Mouse (Mus musculus) left cerebral cortex, adult 2 months (tissue): ENCODE data around the gene Sigmar1. TPM values are rescaled to one million over a fixed set of nuclear protein-coding genes. Genes with fewer than 3 reads are reported as not detected.
"Not testable (repeated sequence)": the region's sequence is repeated elsewhere in the genome, so short reads cannot be mapped to it uniquely, and the experiment has no call there.

Source experiments
- DNase-seq, 2 experiments: peaks; one replicate each; pipeline ENCODE4 v3.0.0; 2021 to 2022; ENCODE audit warnings: low spot score in 2 of 2, mixed read lengths in 1 of 2; ENCODE audit errors: extremely low spot score in 1 of 2
- H3K27ac ChIP-seq: fragments of 200-600 bp; 2 replicates; pipeline ENCODE4 v1.8.1; 2022
- H3K4me3 ChIP-seq: fragments of 200-600 bp; 2 replicates; pipeline ENCODE4 v1.8.1; 2022
- CTCF ChIP-seq: fragments of 200-600 bp; IDR thresholded peaks from 2 replicates; pipeline ENCODE4 v1.8.1; 2022; ENCODE audit warnings: antibody characterized with exemption, mild to moderate bottlenecking, moderate library complexity
- intact Hi-C: fragments of 180-260 bp; cut with DNase I; formaldehyde crosslinking; loops from one replicate; pipeline ENCODE4 v1.15.1; 2025
- total RNA-seq, 2 experiments: library from RNA; stranded (reverse); gene quantifications; 2 replicates each; pipeline ENCODE4 v1.2.3; 2021

Sigmar1 gene
- total RNA-seq, 2 experiments from 2014 or later, result 58.0 to 58.9 TPM

GRCm38 (mm10) chr4:41698421-41699016 is 57.4 kb downstream of the Sigmar1 start:
- H3K4me3 ChIP-seq, DNase-seq, intact Hi-C loops, H3K27ac ChIP-seq: not testable (repeated sequence)

GRCm38 (mm10) chr4:41696930-41697841 is 58.8 kb downstream of the Sigmar1 start, which contains the start of gene Cntfr:
Gene Cntfr, minus strand, starts transcription at chr4:41697089.
- DNase-seq, result peak; percentile 82 to 89
- intact Hi-C loops, result loop anchor here (2.0 kb wide), 1 partner anchor 228 kb away; no protein-coding TSS in a partner anchor
- H3K4me3 ChIP-seq, result 0 out of 2 replicates have a peak within 1 kb of the TSS, but pooled peaks have one; percentile 36
- not testable (repeated sequence) for H3K27ac ChIP-seq
- TF ChIP-seq CTCF, result peak; percentile 59

GRCm38 (mm10) chr4:41696452-41696851 is 59.5 kb downstream of the Sigmar1 start:
- H3K4me3 ChIP-seq, DNase-seq, H3K27ac ChIP-seq: not testable (repeated sequence)
- intact Hi-C loops, result loop anchor here (2.0 kb wide), 1 partner anchor 228 kb away; no protein-coding TSS in a partner anchor

- intact Hi-C loops, result loop anchor here (2.0 kb wide), 1 partner anchor 227 kb away; no protein-coding TSS in a partner anchor
- H3K27ac ChIP-seq, DNase-seq: not testable (repeated sequence)
- H3K4me3 ChIP-seq, result 0 out of 2 replicates have a peak overlapping the region, but pooled peaks have one; percentile 36
Observed at GRCm38 (mm10) chr4:41695800-41696199, 60.2 kb downstream of the Sigmar1 start.

GRCm38 (mm10) chr4:41693511-41693910 is 62.4 kb downstream of the Sigmar1 start:
- intact Hi-C loops, H3K27ac ChIP-seq, H3K4me3 ChIP-seq, DNase-seq: not testable (repeated sequence)

GRCm38 (mm10) chr4:41690014-41690413 is 65.9 kb downstream of the Sigmar1 start:
- DNase-seq, result not testable (repeated sequence)

GRCm38 (mm10) chr4:41688562-41688961 is 67.4 kb downstream of the Sigmar1 start:
- DNase-seq, intact Hi-C loops, H3K4me3 ChIP-seq, H3K27ac ChIP-seq: not testable (repeated sequence)

More at GRCm38 (mm10) chr4:41690014-41690413, 65.9 kb downstream of the Sigmar1 start:
- H3K27ac ChIP-seq, intact Hi-C loops, H3K4me3 ChIP-seq: not testable (repeated sequence)

Other genes starting within 250 kb of the Sigmar1 start
- gene 1110017D15Rik, start 238.8 kb downstream of the Sigmar1 start, total RNA-seq, result 1 to 10 TPM; 5.2 to 6.1 TPM
- 100 to 1,000 TPM; 195 to 209 TPM for gene Fam219a, start 186.6 kb downstream of the Sigmar1 start, total RNA-seq
- gene Dnaic1, start 186.4 kb downstream of the Sigmar1 start, total RNA-seq, result 1 to 10 TPM; 6.4 to 7.5 TPM
- gene Enho, start 115.8 kb downstream of the Sigmar1 start, total RNA-seq, result 10 to 100 TPM; 58.0 to 63.3 TPM
- 100 to 1,000 TPM; 120 to 127 TPM for gene Cntfr, start 59.1 kb downstream of the Sigmar1 start, total RNA-seq
- 10 to 100 TPM; 43.1 to 47.7 TPM for gene Il11ra1, start 56.2 kb downstream of the Sigmar1 start, total RNA-seq
- gene Rpp25l, start 42.6 kb downstream of the Sigmar1 start, total RNA-seq, result 10 to 100 TPM; 27.7 to 30.7 TPM
- gene Dctn3, start 33.0 kb downstream of the Sigmar1 start, total RNA-seq, result 100 to 1,000 TPM; 165 TPM
- under 1 TPM in 1 of 2 experiments, not detected in 1; 0.52 TPM for gene Arid3c, start 25.0 kb downstream of the Sigmar1 start, total RNA-seq
- gene Galt, start 929 bp downstream of the Sigmar1 start, total RNA-seq, result 10 to 100 TPM; 85.8 to 88.5 TPM
- gene Ccl27a, start 18.1 kb upstream of the Sigmar1 start, total RNA-seq, result 100 to 1,000 TPM; 250 to 265 TPM
- not detected for gene Gm21541, start 147.5 kb upstream of the Sigmar1 start, total RNA-seq
- 10 to 100 TPM; 53.2 to 62.4 TPM for gene Gm20878, start 185.4 kb upstream of the Sigmar1 start, total RNA-seq
- 1 to 10 TPM; 4.6 to 5.6 TPM for gene Fam205a4, start 209.9 kb upstream of the Sigmar1 start, total RNA-seq